Mouse (Mus musculus) brain, embryonic 14.5 days (tissue): ENCODE results near the gene Adap1. TPM values are rescaled to one million over a fixed set of nuclear protein-coding genes. Genes with fewer than 3 reads are reported as not detected.

ENCODE experiments used
- DNase-seq: peaks from one replicate; pipeline ENCODE4 v3.0.0-alpha.2; 2011; ENCODE audit warnings: low read depth
- CTCF ChIP-seq: fragments of 200-500 bp; IDR thresholded peaks from 2 replicates; pipeline ENCODE4 v1.5.1; 2012; ENCODE audit warnings: inconsistent platforms, mild to moderate bottlenecking, moderate library complexity, borderline replicate concordance; ENCODE audit not compliant: insufficient read depth, insufficient read length; ENCODE audit errors: extremely low read depth
- POLR2A ChIP-seq: fragments of 200-500 bp; IDR thresholded peaks from 2 replicates; pipeline ENCODE4 v1.6.1; 2012; ENCODE audit warnings: mild to moderate bottlenecking, inconsistent platforms, borderline replicate concordance; ENCODE audit not compliant: poor library complexity, insufficient read depth, insufficient read length, severe bottlenecking; ENCODE audit errors: extremely low read depth
- polyA plus RNA-seq: library from polyadenylated mRNA; depleted of rRNA; stranded (reverse); fragments of >200 nt; gene quantifications from 2 replicates; pipeline ENCODE4 v1.2.3, GENCODE M21; 2012

The Adap1 gene
- polyA plus RNA-seq, 1 experiment = 66.4 TPM

GRCm38 (mm10) chr5:139316982-139317675 is 8.3 kb downstream of the Adap1 start:
- TF ChIP-seq CTCF (no peak), POLR2A (no peak)
- DNase-seq = no peak

- no peak for DNase-seq
- TF ChIP-seq POLR2A = no peak
- TF ChIP-seq CTCF = no peak
These were observed 10.3 kb downstream of the Adap1 start for GRCm38 (mm10) chr5:139314941-139315642.

GRCm38 (mm10) chr5:139313536-139313935 is 11.9 kb downstream of the Adap1 start:
- no peak for DNase-seq
- no peak for TF ChIP-seq POLR2A
- no peak for TF ChIP-seq CTCF

GRCm38 (mm10) chr5:139311822-139312221 is 13.6 kb downstream of the Adap1 start:
- DNase-seq = no peak
- no peak for TF ChIP-seq CTCF
- TF ChIP-seq POLR2A = no peak

GRCm38 (mm10) chr5:139310477-139310876 is 14.9 kb downstream of the Adap1 start:
- DNase-seq = no peak
- TF ChIP-seq POLR2A (no peak), CTCF (no peak)

- no peak for DNase-seq
- TF ChIP-seq POLR2A (no peak), CTCF (no peak)
These were observed 15.5 kb downstream of the Adap1 start for GRCm38 (mm10) chr5:139309946-139310345.

- no peak for DNase-seq
- TF ChIP-seq CTCF (no peak), POLR2A (no peak)
These were observed 21.8 kb downstream of the Adap1 start for GRCm38 (mm10) chr5:139303646-139304061.

- DNase-seq = no peak
- TF ChIP-seq POLR2A = no peak
- TF ChIP-seq CTCF = no peak
These were observed 23.3 kb downstream of the Adap1 start for GRCm38 (mm10) chr5:139302101-139302500.

- TF ChIP-seq POLR2A (no peak), CTCF (no peak)
- no peak for DNase-seq
These were observed 27.7 kb downstream of the Adap1 start for GRCm38 (mm10) chr5:139297745-139298144.

GRCm38 (mm10) chr5:139297092-139297491 is 28.3 kb downstream of the Adap1 start:
- DNase-seq = no peak
- TF ChIP-seq CTCF (no peak), POLR2A (no peak)

GRCm38 (mm10) chr5:139294089-139294488 is 31.3 kb downstream of the Adap1 start:
- TF ChIP-seq POLR2A = no peak
- TF ChIP-seq CTCF = no peak
- DNase-seq = no peak
